In the genomic region with DNA sequence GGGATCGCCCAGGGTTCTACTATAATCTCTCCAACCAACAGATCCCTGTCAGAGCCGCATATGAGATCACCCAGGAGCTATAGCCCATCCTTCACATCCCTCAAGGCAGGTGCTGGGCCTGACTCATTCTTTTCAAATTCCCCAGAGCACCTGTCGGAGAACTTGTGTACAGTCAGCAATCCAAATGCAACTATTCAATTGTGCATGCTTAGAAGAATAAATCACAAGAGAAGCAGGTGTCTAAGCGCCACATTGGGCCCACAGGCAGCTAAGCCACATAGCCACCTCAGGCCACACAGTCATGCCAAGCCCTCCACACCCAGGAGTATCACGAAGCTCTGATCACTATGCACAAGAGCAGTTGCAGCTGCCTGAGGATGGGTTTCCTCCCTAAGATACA, we compare ENCODE assay signal across 14 mouse cellular contexts. TPM values are rescaled to one million over a fixed set of nuclear protein-coding genes. Genes with fewer than 3 reads are reported as not detected.
DNase-seq lines count a peak whose midpoint lies in the region; ATAC-seq and TF ChIP-seq lines count a peak whose summit lies in the region.
"Had no signal": no experiment of that assay in that cellular context is flagged by ENCODE, and none has a peak within 500 bp of the region (broad histone marks: within the 10 kb centered on the region; RNA-seq: fewer than 3 reads in every experiment).

No protein-coding gene starts in this region.

- H3K27me3 ChIP-seq in heart, postnatal 0 days (ENCODE audit: control insufficient read depth, insufficient read depth, low read length) = no peaks in the 10 kb centered on the region
- H3K27me3 ChIP-seq in lung, embryonic 16.5 days (ENCODE audit: control insufficient read depth, insufficient read depth, low read depth, low read length) = no peaks in the 10 kb centered on the region
- no peaks in the 10 kb centered on the region for H3K27me3 ChIP-seq in embryonic facial prominence, embryonic 14.5 days (replicated peaks; ENCODE audit: control insufficient read depth, insufficient read depth, low read length)
- no peaks in the 10 kb centered on the region for H3K27me3 ChIP-seq in stomach, postnatal 0 days (ENCODE audit: control insufficient read depth, insufficient read depth, low read length)
- H3K27me3 ChIP-seq: forebrain, embryonic 13.5 days; hindbrain, embryonic 15.5 days; Patski had no signal

- peak overlapping the region; percentile 32; the same call in 1 of the 2 replicates for H3K27ac ChIP-seq in heart, postnatal 0 days (ENCODE audit: low read depth)
- H3K27ac ChIP-seq in lung, embryonic 16.5 days (ENCODE audit: low read length) = peak overlapping the region; percentile 51; the same call in 1 of the 2 replicates
- peak overlapping the region; percentile 54; the same call in 1 of the 2 replicates for H3K27ac ChIP-seq in embryonic facial prominence, embryonic 14.5 days (replicated peaks; ENCODE audit: low read depth, low read length)
- H3K27ac ChIP-seq in stomach, postnatal 0 days (replicated peaks) = no peak overlapping the region; the same call in 1 of the 2 replicates
- H3K27ac ChIP-seq: forebrain, embryonic 13.5 days; hindbrain, embryonic 15.5 days; liver, embryonic 15.5 days; midbrain, embryonic 12.5 days had no signal

- no peak overlapping the region for H3K4me3 ChIP-seq in heart, postnatal 0 days (ENCODE audit: low read depth, low read length)
- no peak overlapping the region for H3K4me3 ChIP-seq in lung, embryonic 16.5 days (ENCODE audit: low read length)
- H3K4me3 ChIP-seq in embryonic facial prominence, embryonic 14.5 days (ENCODE audit: low read depth, low read length) = no peak overlapping the region
- H3K4me3 ChIP-seq in stomach, postnatal 0 days (ENCODE audit: low read depth, low read length) = no peak overlapping the region
- H3K4me3 ChIP-seq: forebrain, embryonic 13.5 days; hindbrain, embryonic 15.5 days; liver, embryonic 15.5 days; midbrain, embryonic 12.5 days had no signal

- no peak for ATAC-seq in heart, postnatal 0 days (ENCODE audit: insufficient read depth, low read depth)
- no peak for ATAC-seq in lung, embryonic 16.5 days (ENCODE audit: low read depth)
- no peak for ATAC-seq in embryonic facial prominence, embryonic 14.5 days (ENCODE audit: low read depth)
- ATAC-seq in stomach, postnatal 0 days (ENCODE audit: low FRiP score, low TSS enrichment) = no peak
- ATAC-seq: forebrain, embryonic 13.5 days; Patski had no signal

- no peak overlapping the region for H3K4me2 ChIP-seq in heart, postnatal 0 days (ENCODE audit: low read depth, low read length)
- H3K4me2 ChIP-seq in lung, embryonic 16.5 days (ENCODE audit: low read depth, low read length) = no peak overlapping the region
- H3K4me2 ChIP-seq in embryonic facial prominence, embryonic 14.5 days (ENCODE audit: low read depth, low read length) = 0 out of 2 replicates have a peak overlapping the region, but pooled peaks have one; percentile 2
- 0 out of 2 replicates have a peak overlapping the region, but pooled peaks have one; percentile 0 for H3K4me2 ChIP-seq in stomach, postnatal 0 days (replicated peaks; ENCODE audit: low read depth)
- H3K4me2 ChIP-seq: forebrain, embryonic 13.5 days; hindbrain, embryonic 15.5 days; liver, embryonic 15.5 days; midbrain, embryonic 12.5 days had no signal

- H3K9me3 ChIP-seq in heart, postnatal 0 days (replicated peaks; ENCODE audit: control insufficient read depth, low read length) = no peaks in the 10 kb centered on the region
- H3K9me3 ChIP-seq in lung, embryonic 16.5 days (ENCODE audit: control insufficient read depth, low read length) = no peaks in the 10 kb centered on the region
- H3K9me3 ChIP-seq in embryonic facial prominence, embryonic 14.5 days (ENCODE audit: control insufficient read depth, low read length) = no peaks in the 10 kb centered on the region
- H3K9me3 ChIP-seq in stomach, postnatal 0 days (ENCODE audit: control insufficient read depth, low read length) = no peaks in the 10 kb centered on the region
- H3K9me3 ChIP-seq: forebrain, embryonic 13.5 days; hindbrain, embryonic 15.5 days; liver, embryonic 15.5 days; midbrain, embryonic 12.5 days had no signal

- 82% methylated on average over 5 of the region's 5 CpGs for WGBS in heart, postnatal 0 days
- WGBS in lung, embryonic 16.5 days = 83% methylated on average over 5 of the region's 5 CpGs
- WGBS in embryonic facial prominence, embryonic 14.5 days = 84% methylated on average over 5 of the region's 5 CpGs
- WGBS in stomach, postnatal 0 days = 67% methylated on average over 5 of the region's 5 CpGs

- intact Hi-C loops in heart, postnatal 14 days (cut with DNase I) = no loop called here

- H3K36me3 ChIP-seq in heart, postnatal 0 days (replicated peaks; ENCODE audit: control insufficient read depth, insufficient read depth, low read length) = 0 out of 2 replicates have a peak, but pooled peaks cover 4% of the 10 kb centered on the region
- no peaks in the 10 kb centered on the region for H3K36me3 ChIP-seq in lung, embryonic 16.5 days (ENCODE audit: control insufficient read depth, insufficient read depth, low read length)
- H3K36me3 ChIP-seq in embryonic facial prominence, embryonic 14.5 days (ENCODE audit: control insufficient read depth, insufficient read depth, low read length) = peaks cover 13% of the 10 kb centered on the region; the same call in 1 of the 2 replicates
- no peaks in the 10 kb centered on the region for H3K36me3 ChIP-seq in stomach, postnatal 0 days (ENCODE audit: control insufficient read depth, insufficient read depth, low read length)
- H3K36me3 ChIP-seq: hindbrain, embryonic 15.5 days; liver, embryonic 15.5 days; midbrain, embryonic 12.5 days had no signal

- TF ChIP-seq CTCF in heart, postnatal 0 days (IDR thresholded peaks at IDR 0.05; ENCODE audit: low read depth) = no peak
- TF ChIP-seq CTCF in stomach, postnatal 0 days (IDR thresholded peaks at IDR 0.05; ENCODE audit: low read depth) = no peak

- H3K4me1 ChIP-seq in heart, postnatal 0 days (ENCODE audit: control insufficient read depth, insufficient read depth) = peaks cover 31% of the 10 kb centered on the region
- H3K4me1 ChIP-seq in lung, embryonic 16.5 days (replicated peaks; ENCODE audit: control insufficient read depth, insufficient read depth, low read length) = peaks cover 36% of the 10 kb centered on the region
- H3K4me1 ChIP-seq in embryonic facial prominence, embryonic 14.5 days (ENCODE audit: control insufficient read depth, insufficient read depth, low read length) = peaks cover 52% of the 10 kb centered on the region
- peaks cover 4% of the 10 kb centered on the region for H3K4me1 ChIP-seq in stomach, postnatal 0 days (replicated peaks; ENCODE audit: control insufficient read depth, insufficient read depth)

- H3K9ac ChIP-seq in heart, postnatal 0 days (replicated peaks; ENCODE audit: low read depth, low read length) = no peak overlapping the region
- no peak overlapping the region for H3K9ac ChIP-seq in lung, embryonic 16.5 days (ENCODE audit: low read length)
- H3K9ac ChIP-seq in embryonic facial prominence, embryonic 14.5 days (ENCODE audit: low read depth, low read length) = no peak overlapping the region
- no peak overlapping the region for H3K9ac ChIP-seq in stomach, postnatal 0 days (ENCODE audit: low read length)
- H3K9ac ChIP-seq: forebrain, embryonic 13.5 days; hindbrain, embryonic 15.5 days; liver, embryonic 15.5 days; midbrain, embryonic 12.5 days had no signal

- DNase-seq in heart, postnatal 0 days (ENCODE audit: low spot score) = no peak
- no peak for DNase-seq in heart, postnatal 14 days
- DNase-seq in lung, postnatal 4 days = no peak
- no peak for DNase-seq in embryonic facial prominence, embryonic 14.5 days (ENCODE audit: low spot score)
- no peak for DNase-seq in stomach, postnatal 0 days (ENCODE audit: low spot score)
- no peak for DNase-seq in gastrocnemius, postnatal 4 days (ENCODE audit: low spot score in 2 of 2)
- DNase-seq in gastrocnemius, postnatal 25 days = no peak
- DNase-seq: cerebellum, adult 2 months had no signal

- TF ChIP-seq EP300 in heart, postnatal 0 days (IDR thresholded peaks at IDR 0.05; ENCODE audit: low read depth) = no peak
- no peak for TF ChIP-seq EP300 in stomach, postnatal 0 days (optimal IDR thresholded peaks at IDR 0.05)

RNA-seq across cellular contexts. Expression of gene Timp2, which starts 6.0 kb away (rescaled TPM):
- 77.5 and 78.5 TPM in 2 replicates for total RNA-seq in heart, postnatal 0 days (2014; rRNA removed; ENCODE audit: low replicate concordance)
- 61.9 and 65.5 TPM in 2 replicates for polyA plus RNA-seq in heart, postnatal 0 days (2015; fragmentation: Nextera tagmentation; extraction: Ambion mirVana)
- total RNA-seq in heart, postnatal 14 days (2021) = 100 to 1,000 TPM; 150 to 168 TPM
- 69.8 and 74.1 TPM in 2 replicates for polyA plus RNA-seq in lung, embryonic 16.5 days (2015; fragmentation: Nextera tagmentation; extraction: Ambion mirVana)
- 182 and 196 TPM in 2 replicates for polyA plus RNA-seq in embryonic facial prominence, embryonic 14.5 days (2014; fragmentation: Nextera tagmentation; extraction: Ambion mirVana)
- 72.7 and 77.2 TPM in 2 replicates for polyA plus RNA-seq in stomach, postnatal 0 days (2015; fragmentation: Nextera tagmentation; extraction: Ambion mirVana)
- total RNA-seq in gastrocnemius, postnatal 4 days (2021) = 100 to 1,000 TPM; 211 to 244 TPM
- total RNA-seq in gastrocnemius, postnatal 25 days (2021) = 10 to 100 TPM; 77.3 to 96.4 TPM

RNA-seq across cellular contexts. Expression of gene Cep295nl, which starts 7.2 kb away (rescaled TPM):
- total RNA-seq in heart, postnatal 0 days (2014; rRNA removed; ENCODE audit: low replicate concordance) = not detected in 2 replicates
- polyA plus RNA-seq in heart, postnatal 0 days (2015; fragmentation: Nextera tagmentation; extraction: Ambion mirVana) = 0.19 and 0.31 TPM in 2 replicates
- 1 to 10 TPM in 1 of 2 experiments, under 1 TPM in 1; 1.00 to 2.0 TPM for total RNA-seq in heart, postnatal 14 days (2021)
- 0.39 and 0.59 TPM in 2 replicates for polyA plus RNA-seq in lung, embryonic 16.5 days (2015; fragmentation: Nextera tagmentation; extraction: Ambion mirVana)
- 0.63 and 1.2 TPM in 2 replicates for polyA plus RNA-seq in embryonic facial prominence, embryonic 14.5 days (2014; fragmentation: Nextera tagmentation; extraction: Ambion mirVana)
- 0.51 and 0.53 TPM in 2 replicates for polyA plus RNA-seq in stomach, postnatal 0 days (2015; fragmentation: Nextera tagmentation; extraction: Ambion mirVana)
- total RNA-seq in gastrocnemius, postnatal 4 days (2021) = 1 to 10 TPM; 3.2 to 4.3 TPM
- total RNA-seq in gastrocnemius, postnatal 25 days (2021) = 1 to 10 TPM in 1 of 2 experiments, under 1 TPM in 1; 0.99 to 1.0 TPM
- polyA plus RNA-seq: liver, embryonic 15.5 days had no signal

RNA-seq across cellular contexts. Expression of gene Lgals3bp, which starts 52.4 kb away (rescaled TPM):
- total RNA-seq in heart, postnatal 0 days (2014; rRNA removed; ENCODE audit: low replicate concordance) = 77.9 and 83.1 TPM in 2 replicates
- 27.6 and 28.6 TPM in 2 replicates for polyA plus RNA-seq in heart, postnatal 0 days (2015; fragmentation: Nextera tagmentation; extraction: Ambion mirVana)
- total RNA-seq in heart, postnatal 14 days (2021) = 10 to 100 TPM; 21.2 to 24.1 TPM
- polyA plus RNA-seq in lung, embryonic 16.5 days (2015; fragmentation: Nextera tagmentation; extraction: Ambion mirVana) = 7.3 and 10.4 TPM in 2 replicates
- polyA plus RNA-seq in embryonic facial prominence, embryonic 14.5 days (2014; fragmentation: Nextera tagmentation; extraction: Ambion mirVana) = 11.8 and 14.2 TPM in 2 replicates
- 142 and 144 TPM in 2 replicates for polyA plus RNA-seq in stomach, postnatal 0 days (2015; fragmentation: Nextera tagmentation; extraction: Ambion mirVana)
- total RNA-seq in gastrocnemius, postnatal 4 days (2021) = 10 to 100 TPM; 16.3 to 19.6 TPM
- 10 to 100 TPM; 11.0 to 14.7 TPM for total RNA-seq in gastrocnemius, postnatal 25 days (2021)

RNA-seq across cellular contexts. Expression of gene Usp36, which starts 59.5 kb away (rescaled TPM):
- 10.4 and 18.3 TPM in 2 replicates for total RNA-seq in heart, postnatal 0 days (2014; rRNA removed; ENCODE audit: low replicate concordance)
- polyA plus RNA-seq in heart, postnatal 0 days (2015; fragmentation: Nextera tagmentation; extraction: Ambion mirVana) = 5.5 and 6.6 TPM in 2 replicates
- 10 to 100 TPM; 14.4 to 15.6 TPM for total RNA-seq in heart, postnatal 14 days (2021)
- polyA plus RNA-seq in lung, embryonic 16.5 days (2015; fragmentation: Nextera tagmentation; extraction: Ambion mirVana) = 17.9 and 18.2 TPM in 2 replicates
- 15.9 and 16.1 TPM in 2 replicates for polyA plus RNA-seq in embryonic facial prominence, embryonic 14.5 days (2014; fragmentation: Nextera tagmentation; extraction: Ambion mirVana)
- polyA plus RNA-seq in stomach, postnatal 0 days (2015; fragmentation: Nextera tagmentation; extraction: Ambion mirVana) = 8.1 and 8.9 TPM in 2 replicates
- total RNA-seq in gastrocnemius, postnatal 4 days (2021) = 10 to 100 TPM; 14.8 to 16.6 TPM
- total RNA-seq in gastrocnemius, postnatal 25 days (2021) = 10 to 100 TPM; 11.9 to 12.8 TPM

Comparison
In these comparisons a context has a peak if more than half of its experiments do, and no peak if none do; other contexts are left out.
1. H3K4me2 ChIP-seq: peak in embryonic facial prominence, embryonic 14.5 days (single experiment) and stomach, postnatal 0 days (single experiment); none in heart, postnatal 0 days (single experiment) and lung, embryonic 16.5 days (single experiment).